Mouse (Mus musculus) cerebellum, adult 18-20 months (tissue): ENCODE data around the gene Scyl3.

Experiments used
- DNase-seq, 2 experiments: peaks; one replicate each; pipeline ENCODE4 v3.0.0; 2021

Scyl3 gene

GRCm38 (mm10) chr1:163928846-163929245 is at the start of gene Scyl3:
Scyl3 (plus strand) TSS chr1:163929100.
- no peak for DNase-seq

GRCm38 (mm10) chr1:163889629-163890028 is 39.3 kb upstream of the Scyl3 start:
- no peak for DNase-seq

- no peak for DNase-seq
These were observed 35.6 kb upstream of the Scyl3 start for GRCm38 (mm10) chr1:163893294-163893693.

- no peak for DNase-seq
These were observed 34.9 kb upstream of the Scyl3 start for GRCm38 (mm10) chr1:163893774-163894527.

- DNase-seq, result no peak
These were observed 30.6 kb upstream of the Scyl3 start for GRCm38 (mm10) chr1:163898291-163898764.

GRCm38 (mm10) chr1:163899575-163899974 is 29.3 kb upstream of the Scyl3 start:
- no peak for DNase-seq

- no peak for DNase-seq
These were observed 28.7 kb upstream of the Scyl3 start for GRCm38 (mm10) chr1:163900168-163900567.

- DNase-seq, result no peak
These were observed 25.5 kb upstream of the Scyl3 start for GRCm38 (mm10) chr1:163903411-163903810.

GRCm38 (mm10) chr1:163907007-163907811 is 21.7 kb upstream of the Scyl3 start:
- DNase-seq, result no peak

GRCm38 (mm10) chr1:163908389-163908788 is 20.5 kb upstream of the Scyl3 start:
- no peak for DNase-seq

- peak in 1 of 2 experiments; percentile 43 for DNase-seq
These were observed 18.6 kb upstream of the Scyl3 start for GRCm38 (mm10) chr1:163910343-163910742.

- DNase-seq, result no peak
These were observed 18.1 kb upstream of the Scyl3 start for GRCm38 (mm10) chr1:163910785-163911184.

- no peak for DNase-seq
These were observed 16.9 kb upstream of the Scyl3 start for GRCm38 (mm10) chr1:163911981-163912380.

GRCm38 (mm10) chr1:163917349-163918160 is 11.3 kb upstream of the Scyl3 start:
- no peak for DNase-seq

GRCm38 (mm10) chr1:163924093-163924492 is 4.8 kb upstream of the Scyl3 start:
- DNase-seq, result no peak

- peak; percentile 89 to 91 for DNase-seq
These were observed 947 bp downstream of the Scyl3 start for GRCm38 (mm10) chr1:163929636-163930457.

GRCm38 (mm10) chr1:163930458-163930794 is 1.5 kb downstream of the Scyl3 start:
- DNase-seq, result no peak

GRCm38 (mm10) chr1:163931801-163932200 is 2.9 kb downstream of the Scyl3 start:
- no peak for DNase-seq

- DNase-seq, result no peak
These were observed 5.7 kb downstream of the Scyl3 start for GRCm38 (mm10) chr1:163934591-163934990.

- DNase-seq, result no peak
These were observed 13.2 kb downstream of the Scyl3 start for GRCm38 (mm10) chr1:163942056-163942455.

GRCm38 (mm10) chr1:163953396-163953795 is 24.5 kb downstream of the Scyl3 start:
- DNase-seq, result no peak

- DNase-seq, result no peak
These were observed 29.1 kb downstream of the Scyl3 start for GRCm38 (mm10) chr1:163958036-163958435.
